Mouse (Mus musculus): Measurements from ENCODE around the gene Col18a1.

DNA sequence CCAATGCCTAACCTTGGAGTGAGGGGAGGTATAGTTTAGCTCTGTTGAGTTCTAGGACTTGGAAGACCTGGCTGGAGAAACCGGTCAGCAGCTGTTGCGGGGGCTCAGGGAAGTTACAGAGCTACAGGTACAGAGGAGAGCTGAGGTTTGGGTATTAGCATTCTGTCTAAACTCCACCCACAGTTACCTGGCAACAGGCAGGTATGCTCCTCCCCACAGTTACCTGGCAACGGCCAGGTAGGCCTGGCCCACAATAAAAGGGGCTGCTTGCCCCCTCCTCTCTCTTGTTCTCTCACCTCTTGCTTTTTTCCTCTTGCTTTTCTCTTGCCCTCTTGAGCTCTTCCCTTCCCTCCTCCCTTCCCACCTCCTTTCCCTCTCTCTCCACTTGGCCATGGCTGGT is 29.8 kb upstream of the Col18a1 start:
- TF ChIP-seq CTCF (conservative IDR thresholded peaks at IDR 0.05; ENCODE audit: low read length) (no peak), NANOG (IDR thresholded peaks at IDR 0.05; ENCODE audit: borderline replicate concordance, low read length) (no peak), POU5F1 (IDR thresholded peaks at IDR 0.05; ENCODE audit: borderline replicate concordance, low read length) (no peak)

Measured in E14TG2a.4 (cell line).